Mouse (Mus musculus) G1E (cell line): ENCODE data around the gene Rpl37. TPM values are rescaled to one million over a fixed set of nuclear protein-coding genes. Genes with fewer than 3 reads are reported as not detected.

Experiments
- ATAC-seq: 2 replicates; pipeline ENCODE4 v1.8.0; 2016; ENCODE audit warnings: mild to moderate bottlenecking; ENCODE audit not compliant: insufficient number of reproducible peaks, poor library complexity, low FRiP score, severe bottlenecking; ENCODE audit errors: extremely low read depth
- DNase-seq: peaks from one replicate; pipeline ENCODE4 v3.0.0; 2012; ENCODE audit warnings: low spot score
- H3K27me3 ChIP-seq: 2 replicates; pipeline ENCODE4 v1.6.1; 2012; ENCODE audit warnings: mild to moderate bottlenecking, low read length, inconsistent platforms; ENCODE audit not compliant: insufficient read depth
- H3K36me3 ChIP-seq: replicated peaks from 2 replicates; pipeline ENCODE3; 2012; ENCODE audit warnings: mild to moderate bottlenecking, inconsistent platforms
- H3K4me1 ChIP-seq: 2 replicates; pipeline ENCODE4 v1.6.1; 2012; ENCODE audit warnings: low read depth, low read length, inconsistent platforms, mixed read lengths; ENCODE audit not compliant: insufficient read depth
- H3K4me3 ChIP-seq: 2 replicates; pipeline ENCODE4 v1.5.1; 2012; ENCODE audit warnings: low read depth, mild to moderate bottlenecking, inconsistent platforms, low read length, moderate library complexity, mixed read lengths
- H3K9me3 ChIP-seq: replicated peaks from 2 replicates; pipeline ENCODE4 v1.6.1; 2012; ENCODE audit warnings: inconsistent platforms
- CTCF ChIP-seq: IDR thresholded peaks from 2 replicates; pipeline ENCODE4 v1.5.1; 2012; ENCODE audit warnings: low read depth, low read length, inconsistent platforms, mixed read lengths
- GATA1 ChIP-seq: IDR thresholded peaks from 2 replicates; pipeline ENCODE4 v1.6.1; 2012; ENCODE audit warnings: borderline replicate concordance, low read length, inconsistent platforms, mixed read lengths
- GATA2 ChIP-seq: IDR thresholded peaks from 2 replicates; pipeline ENCODE4 v1.6.1; 2012; ENCODE audit warnings: low read depth, low read length, inconsistent platforms, borderline replicate concordance
- POLR2AphosphoS5 ChIP-seq: IDR thresholded peaks from 2 replicates; pipeline ENCODE4 v1.6.1; 2012; ENCODE audit warnings: low read depth, low read length, inconsistent platforms; ENCODE audit not compliant: insufficient replicate concordance
- TAL1 ChIP-seq: conservative IDR thresholded peaks from 2 replicates; pipeline ENCODE4 v1.6.1; 2012; ENCODE audit warnings: low read depth, low read length, inconsistent platforms, mixed read lengths
- polyA plus RNA-seq: library from polyadenylated mRNA; stranded (reverse); fragments of >175 nt; gene quantifications from 2 replicates; pipeline ENCODE4 v1.2.3, GENCODE M21; 2012
- total RNA-seq, 2 experiments: library from RNA; stranded (forward) in 1 of 2; stranded (reverse) in 1 of 2; fragments of 200-1000 nt in 1 of 2; fragments of >200 nt in 1 of 2; fragmentation: Nextera tagmentation in 1 of 2; gene quantifications; 2 replicates each; pipeline ENCODE4 v1.2.3; 2014 to 2017

Gene Rpl37
- total and polyA plus RNA-seq, 3 experiments: 48.0 to 1,244 (median 374) TPM

- Histone ChIP-seq H3K36me3 (no peaks in the 10 kb centered on the region), H3K9me3 (no peaks in the 10 kb centered on the region), H3K4me1 (peaks cover 72% of the 10 kb centered on the region), H3K4me3 (no peak overlapping the region), H3K27me3 (no peaks in the 10 kb centered on the region)
- TF ChIP-seq GATA2 (no peak), GATA1 (no peak), TAL1 (no peak), POLR2AphosphoS5 (no peak), CTCF (no peak)
- DNase-seq: no peak
- ATAC-seq: no peak
Measured at GRCm38 (mm10) chr15:5133301-5133700, 16.9 kb downstream of the Rpl37 start.

- Histone ChIP-seq H3K9me3 (no peaks in the 10 kb centered on the region), H3K27me3 (no peaks in the 10 kb centered on the region), H3K4me3 (no peak overlapping the region), H3K36me3 (no peaks in the 10 kb centered on the region), H3K4me1 (peaks cover 71% of the 10 kb centered on the region)
- ATAC-seq (no peak), DNase-seq (no peak)
- TF ChIP-seq GATA2: no peak
- TF ChIP-seq TAL1: no peak
- no peak for TF ChIP-seq POLR2AphosphoS5
- no peak for TF ChIP-seq GATA1
- no peak for TF ChIP-seq CTCF
Measured at GRCm38 (mm10) chr15:5134179-5134578, 17.7 kb downstream of the Rpl37 start.

- no peaks in the 10 kb centered on the region for H3K36me3 ChIP-seq
- TF ChIP-seq GATA2 (no peak), TAL1 (no peak), CTCF (no peak), GATA1 (no peak), POLR2AphosphoS5 (no peak)
- H3K9me3 ChIP-seq: no peaks in the 10 kb centered on the region
- H3K27me3 ChIP-seq: no peaks in the 10 kb centered on the region
- DNase-seq (no peak), ATAC-seq (no peak)
- no peak overlapping the region for H3K4me3 ChIP-seq
- peaks cover 74% of the 10 kb centered on the region for H3K4me1 ChIP-seq
Measured at GRCm38 (mm10) chr15:5134945-5135483, 18.6 kb downstream of the Rpl37 start.

- H3K4me3 ChIP-seq: peak overlapping the region; percentile 22; the same call in 1 of the 2 replicates
- ATAC-seq (peak; percentile 58), DNase-seq (no peak)
- H3K9me3 ChIP-seq: no peaks in the 10 kb centered on the region
- peaks cover 79% of the 10 kb centered on the region for H3K4me1 ChIP-seq
- TF ChIP-seq GATA1 (no peak), GATA2 (no peak), CTCF (no peak), POLR2AphosphoS5 (no peak), TAL1 (peak; percentile 73)
- no peaks in the 10 kb centered on the region for H3K36me3 ChIP-seq
- H3K27me3 ChIP-seq: no peaks in the 10 kb centered on the region
Measured at GRCm38 (mm10) chr15:5138021-5138856, 21.8 kb downstream of the Rpl37 start.

GRCm38 (mm10) chr15:5139366-5139765 lies 22.9 kb downstream of the Rpl37 start:
- ATAC-seq: peak; percentile 12; the same call in 1 of the 2 replicates
- Histone ChIP-seq H3K9me3 (no peaks in the 10 kb centered on the region), H3K4me3 (no peak overlapping the region; the same call in 1 of the 2 replicates), H3K4me1 (peaks cover 69% of the 10 kb centered on the region), H3K36me3 (no peaks in the 10 kb centered on the region), H3K27me3 (no peaks in the 10 kb centered on the region)
- no peak for TF ChIP-seq GATA1
- TF ChIP-seq CTCF: no peak
- no peak for TF ChIP-seq POLR2AphosphoS5
- TF ChIP-seq TAL1: no peak
- TF ChIP-seq GATA2: no peak
- DNase-seq: no peak

- peak; percentile 58 for ATAC-seq
- no peak for TF ChIP-seq POLR2AphosphoS5
- TF ChIP-seq TAL1: peak; percentile 63
- TF ChIP-seq GATA2: no peak
- peak; percentile 42 for DNase-seq
- H3K9me3 ChIP-seq: no peaks in the 10 kb centered on the region
- H3K27me3 ChIP-seq: no peaks in the 10 kb centered on the region
- no peaks in the 10 kb centered on the region for H3K36me3 ChIP-seq
- H3K4me1 ChIP-seq: peaks cover 65% of the 10 kb centered on the region
- H3K4me3 ChIP-seq: peak overlapping the region; percentile 3; the same call in 1 of the 2 replicates
Measured at GRCm38 (mm10) chr15:5139863-5140262, 23.4 kb downstream of the Rpl37 start.
